Mouse (Mus musculus): Measurements from ENCODE around the gene Gm43552. TPM values are rescaled to one million over a fixed set of nuclear protein-coding genes. Genes with fewer than 3 reads are reported as not detected.
A peak's percentile ranks its signal among the peaks of the same experiment; 100 is the strongest.

Gm43552 gene
- polyA plus RNA-seq, 1 experiment from 2014 or later, result not detected

GRCm38 (mm10) chr5:65524831-65525230 is 32.2 kb upstream of the Gm43552 start:
- Histone ChIP-seq H3K27ac (ENCODE audit: low read length) (no peak overlapping the region), H3K36me3 (ENCODE audit: insufficient read depth, low read length) (no peaks in the 10 kb centered on the region), H3K4me1 (ENCODE audit: insufficient read depth, low read depth, low read length) (no peaks in the 10 kb centered on the region), H3K4me3 (ENCODE audit: low read depth, low read length) (no peak overlapping the region), H3K9me3 (ENCODE audit: low read length) (no peaks in the 10 kb centered on the region), H3K9ac (replicated peaks; ENCODE audit: low read depth) (no peak overlapping the region), H3K4me2 (replicated peaks; ENCODE audit: low read depth, low read length) (no peak overlapping the region), H3K27me3 (replicated peaks; ENCODE audit: insufficient read depth, low read length) (no peaks in the 10 kb centered on the region)
- no peak for TF ChIP-seq CTCF (IDR thresholded peaks at IDR 0.05)
- no peak for TF ChIP-seq EP300 (IDR thresholded peaks at IDR 0.05)
- no peak for ATAC-seq
- 68% methylated on average over 4 of the region's 4 CpGs for WGBS
- no peak for DNase-seq (ENCODE audit: low spot score)

- Histone ChIP-seq H3K27me3 (replicated peaks; ENCODE audit: insufficient read depth, low read length) (no peaks in the 10 kb centered on the region), H3K27ac (ENCODE audit: low read length) (no peak overlapping the region), H3K4me3 (ENCODE audit: low read depth, low read length) (no peak overlapping the region), H3K4me1 (ENCODE audit: insufficient read depth, low read depth, low read length) (no peaks in the 10 kb centered on the region), H3K9me3 (ENCODE audit: low read length) (no peaks in the 10 kb centered on the region), H3K9ac (replicated peaks; ENCODE audit: low read depth) (no peak overlapping the region), H3K4me2 (replicated peaks; ENCODE audit: low read depth, low read length) (no peak overlapping the region), H3K36me3 (ENCODE audit: insufficient read depth, low read length) (no peaks in the 10 kb centered on the region)
- WGBS, result 83% methylated on average over 1 of the region's 1 CpGs
- TF ChIP-seq CTCF (IDR thresholded peaks at IDR 0.05) (peak; percentile 60), EP300 (IDR thresholded peaks at IDR 0.05) (no peak)
- ATAC-seq (no peak), DNase-seq (ENCODE audit: low spot score) (no peak)
Observed at GRCm38 (mm10) chr5:65521803-65522202, 29.2 kb upstream of the Gm43552 start.

- Histone ChIP-seq H3K27me3 (replicated peaks; ENCODE audit: insufficient read depth, low read length) (no peaks in the 10 kb centered on the region), H3K4me2 (replicated peaks; ENCODE audit: low read depth, low read length) (no peak overlapping the region), H3K9ac (replicated peaks; ENCODE audit: low read depth) (no peak overlapping the region), H3K4me3 (ENCODE audit: low read depth, low read length) (no peak overlapping the region), H3K9me3 (ENCODE audit: low read length) (no peaks in the 10 kb centered on the region), H3K36me3 (ENCODE audit: insufficient read depth, low read length) (no peaks in the 10 kb centered on the region), H3K27ac (ENCODE audit: low read length) (no peak overlapping the region), H3K4me1 (ENCODE audit: insufficient read depth, low read depth, low read length) (no peaks in the 10 kb centered on the region)
- WGBS, result 23% methylated on average over 5 of the region's 5 CpGs
- DNase-seq (ENCODE audit: low spot score) (peak; percentile 67), ATAC-seq (peak; percentile 81)
- TF ChIP-seq EP300 (IDR thresholded peaks at IDR 0.05), result no peak
- no peak for TF ChIP-seq CTCF (IDR thresholded peaks at IDR 0.05)
Observed at GRCm38 (mm10) chr5:65514635-65515278, 22.1 kb upstream of the Gm43552 start.

GRCm38 (mm10) chr5:65513506-65513905 is 20.9 kb upstream of the Gm43552 start:
- ATAC-seq, result no peak
- Histone ChIP-seq H3K9ac (replicated peaks; ENCODE audit: low read depth) (no peak overlapping the region), H3K9me3 (ENCODE audit: low read length) (no peaks in the 10 kb centered on the region), H3K27me3 (replicated peaks; ENCODE audit: insufficient read depth, low read length) (no peaks in the 10 kb centered on the region), H3K36me3 (ENCODE audit: insufficient read depth, low read length) (no peaks in the 10 kb centered on the region), H3K4me2 (replicated peaks; ENCODE audit: low read depth, low read length) (no peak overlapping the region), H3K4me3 (ENCODE audit: low read depth, low read length) (no peak overlapping the region), H3K27ac (ENCODE audit: low read length) (no peak overlapping the region), H3K4me1 (ENCODE audit: insufficient read depth, low read depth, low read length) (no peaks in the 10 kb centered on the region)
- peak; percentile 31 for DNase-seq (ENCODE audit: low spot score)
- TF ChIP-seq CTCF (IDR thresholded peaks at IDR 0.05) (no peak), EP300 (IDR thresholded peaks at IDR 0.05) (no peak)
- 50% methylated on average over 3 of the region's 3 CpGs for WGBS

- no peak overlapping the region for H3K9ac ChIP-seq (replicated peaks; ENCODE audit: low read depth)
- TF ChIP-seq CTCF (IDR thresholded peaks at IDR 0.05) (no peak), EP300 (IDR thresholded peaks at IDR 0.05) (no peak)
- DNase-seq (ENCODE audit: low spot score) (peak; percentile 55), ATAC-seq (peak; percentile 19; the same call in 1 of the 2 replicates)
- no peak overlapping the region for H3K4me3 ChIP-seq (ENCODE audit: low read depth, low read length)
- H3K4me1 ChIP-seq (ENCODE audit: insufficient read depth, low read depth, low read length), result no peaks in the 10 kb centered on the region
- H3K27me3 ChIP-seq (replicated peaks; ENCODE audit: insufficient read depth, low read length), result no peaks in the 10 kb centered on the region
- H3K36me3 ChIP-seq (ENCODE audit: insufficient read depth, low read length), result no peaks in the 10 kb centered on the region
- H3K27ac ChIP-seq (ENCODE audit: low read length), result no peak overlapping the region
- no peak overlapping the region for H3K4me2 ChIP-seq (replicated peaks; ENCODE audit: low read depth, low read length)
- no peaks in the 10 kb centered on the region for H3K9me3 ChIP-seq (ENCODE audit: low read length)
- WGBS, result 65% methylated on average over 8 of the region's 8 CpGs
Observed at GRCm38 (mm10) chr5:65508395-65508794, 15.8 kb upstream of the Gm43552 start.

- DNase-seq (ENCODE audit: low spot score) (peak; percentile 35), ATAC-seq (no peak)
- Histone ChIP-seq H3K36me3 (ENCODE audit: insufficient read depth, low read length) (no peaks in the 10 kb centered on the region), H3K9me3 (ENCODE audit: low read length) (no peaks in the 10 kb centered on the region), H3K4me1 (ENCODE audit: insufficient read depth, low read depth, low read length) (no peaks in the 10 kb centered on the region), H3K4me2 (replicated peaks; ENCODE audit: low read depth, low read length) (no peak overlapping the region), H3K27ac (ENCODE audit: low read length) (no peak overlapping the region), H3K4me3 (ENCODE audit: low read depth, low read length) (no peak overlapping the region), H3K9ac (replicated peaks; ENCODE audit: low read depth) (no peak overlapping the region), H3K27me3 (replicated peaks; ENCODE audit: insufficient read depth, low read length) (no peaks in the 10 kb centered on the region)
- TF ChIP-seq EP300 (IDR thresholded peaks at IDR 0.05) (no peak), CTCF (IDR thresholded peaks at IDR 0.05) (no peak)
- 9% methylated on average over 8 of the region's 8 CpGs for WGBS
Observed at GRCm38 (mm10) chr5:65505786-65506185, 13.2 kb upstream of the Gm43552 start.
